Mouse (Mus musculus) myocyte (in vitro differentiated cells): ENCODE results near the gene Rps6ka2.
A peak's percentile ranks its signal among the peaks of the same experiment; 100 is the strongest.

Source experiments
- CEBPB ChIP-seq: IDR thresholded peaks from 2 replicates; pipeline ENCODE4 v1.6.1; 2011; ENCODE audit warnings: mild to moderate bottlenecking, moderate library complexity; ENCODE audit not compliant: poor library complexity, insufficient read depth, severe bottlenecking
- E2F4 ChIP-seq: IDR thresholded peaks from one replicate; pipeline ENCODE4 v1.6.1; 2011; ENCODE audit warnings: mild to moderate bottlenecking, control low read depth, moderate library complexity; ENCODE audit not compliant: insufficient read depth
- MAX ChIP-seq: IDR thresholded peaks from one replicate; pipeline ENCODE4 v1.6.1; 2011; ENCODE audit warnings: low read depth, mild to moderate bottlenecking, control low read depth
- MYOD1 ChIP-seq, 3 experiments: IDR thresholded peaks; one replicate each; pipeline ENCODE4 v1.6.1; 2011; ENCODE audit warnings: control low read depth in 2 of 3, low read depth in 2 of 3, mild to moderate bottlenecking in 2 of 3, moderate library complexity in 1 of 3; ENCODE audit not compliant: insufficient read length in 2 of 3, control insufficient read depth in 1 of 3
- MYOG ChIP-seq, 3 experiments: IDR thresholded peaks; one replicate each; pipeline ENCODE4 v1.6.1; 2011; ENCODE audit warnings: control low read depth in 2 of 3, low read depth in 2 of 3, mild to moderate bottlenecking in 2 of 3; ENCODE audit not compliant: insufficient read length in 2 of 3, control insufficient read depth in 1 of 3, insufficient read depth in 1 of 3
- POLR2A ChIP-seq: IDR thresholded peaks from one replicate; pipeline ENCODE4 v1.6.1; 2011; ENCODE audit warnings: low read depth, mild to moderate bottlenecking, control low read depth, moderate library complexity; ENCODE audit not compliant: insufficient read length
- POLR2AphosphoS2 ChIP-seq: IDR thresholded peaks from one replicate; pipeline ENCODE4 v1.6.1; 2011; ENCODE audit warnings: low read depth, control low read depth; ENCODE audit not compliant: insufficient read length
- REST ChIP-seq: IDR thresholded peaks from one replicate; pipeline ENCODE4 v1.6.1; 2011; ENCODE audit warnings: mild to moderate bottlenecking, control low read depth, moderate library complexity; ENCODE audit not compliant: insufficient read depth, insufficient read length
- SRF ChIP-seq: IDR thresholded peaks from one replicate; pipeline ENCODE4 v1.6.1; 2011; ENCODE audit warnings: low read depth; ENCODE audit not compliant: control insufficient read depth, insufficient read length
- TCF12 ChIP-seq: IDR thresholded peaks from one replicate; pipeline ENCODE4 v1.6.1; 2011; ENCODE audit warnings: mild to moderate bottlenecking, control low read depth; ENCODE audit not compliant: poor library complexity, insufficient read depth, severe bottlenecking
- TCF3 ChIP-seq: IDR thresholded peaks from one replicate; pipeline ENCODE4 v1.6.1; 2011; ENCODE audit warnings: low read depth, control low read depth; ENCODE audit not compliant: insufficient read length
- USF1 ChIP-seq: IDR thresholded peaks from one replicate; pipeline ENCODE4 v1.6.1; 2011; ENCODE audit warnings: low read depth, mild to moderate bottlenecking, control low read depth, moderate library complexity

GRCm38 (mm10) chr17:7138186-7138925, 31.6 kb upstream of the Rps6ka2 start:
- TF ChIP-seq CEBPB (no peak), MYOG (IDR thresholded peaks at IDR 0.05; ENCODE audit: control insufficient read depth in 1 of 3, insufficient read depth in 1 of 3, insufficient read length in 2 of 3, low read depth in 2 of 3) (peak in 1 of 3 experiments; percentile 2), MYOD1 (IDR thresholded peaks at IDR 0.05; ENCODE audit: control insufficient read depth in 1 of 3, insufficient read length in 2 of 3, low read depth in 2 of 3) (peak in 1 of 3 experiments; percentile 7), SRF (no peak), POLR2AphosphoS2 (no peak), POLR2A (no peak), TCF3 (no peak), MAX (no peak), TCF12 (no peak), REST (no peak), USF1 (no peak), E2F4 (no peak)
